Mouse (Mus musculus) right cerebral cortex, postnatal 10 days (tissue): ENCODE measurements around the gene Selenbp2.
"Not testable (repeated sequence)": the region's sequence is repeated elsewhere in the genome, so short reads cannot be mapped to it uniquely, and the experiment has no call there.

Experiments
- DNase-seq, 2 experiments: peaks; one replicate each; pipeline ENCODE4 v3.0.0; 2021; ENCODE audit warnings: low spot score in 2 of 2

Selenbp2 gene

GRCm38 (mm10) chr3:94693329-94693825, at the start of gene Selenbp2:
Gene Selenbp2 (plus strand): TSS chr3:94693556.
- no peak for DNase-seq

DNA sequence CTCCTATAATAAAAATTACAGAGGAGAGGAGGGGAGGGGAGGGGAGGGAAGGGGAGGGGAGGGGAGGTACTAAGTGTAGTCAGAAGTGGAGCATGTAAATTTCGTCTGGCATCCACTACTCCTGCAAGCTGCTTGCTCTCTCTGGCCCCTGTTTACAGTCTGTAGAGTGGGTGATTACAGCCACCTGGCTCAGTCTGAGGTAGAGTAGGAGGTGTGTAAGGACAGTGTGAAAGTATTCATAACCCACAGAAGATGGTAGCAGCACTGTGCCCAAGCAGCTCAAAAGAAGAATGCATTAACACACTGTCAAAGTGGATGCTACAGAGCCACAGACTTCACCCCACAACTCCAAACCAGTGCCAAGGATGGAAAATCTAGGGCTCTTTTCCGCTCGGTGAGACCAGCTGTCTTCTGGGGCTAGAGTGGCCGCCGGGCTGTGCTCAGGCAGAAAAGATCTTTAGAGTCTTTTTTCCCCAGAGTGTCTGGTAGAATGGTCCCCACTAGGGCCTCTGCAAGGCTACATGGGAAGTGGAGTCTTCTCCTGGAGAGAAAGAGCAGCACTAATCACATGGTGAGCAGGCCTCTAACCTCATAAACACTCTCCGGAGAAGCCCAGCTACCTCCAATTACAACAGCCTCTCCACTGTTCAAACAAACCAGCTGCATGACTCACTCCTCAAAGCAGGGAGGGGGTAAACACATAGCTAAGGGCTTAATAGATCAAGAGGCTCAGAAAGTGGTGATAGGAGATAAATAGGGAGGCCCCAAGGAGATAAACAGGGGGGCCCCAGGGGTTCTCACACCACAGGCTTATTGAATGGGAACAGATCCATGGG, 44.4 kb upstream of the Selenbp2 start:
- no peak for DNase-seq

DNA sequence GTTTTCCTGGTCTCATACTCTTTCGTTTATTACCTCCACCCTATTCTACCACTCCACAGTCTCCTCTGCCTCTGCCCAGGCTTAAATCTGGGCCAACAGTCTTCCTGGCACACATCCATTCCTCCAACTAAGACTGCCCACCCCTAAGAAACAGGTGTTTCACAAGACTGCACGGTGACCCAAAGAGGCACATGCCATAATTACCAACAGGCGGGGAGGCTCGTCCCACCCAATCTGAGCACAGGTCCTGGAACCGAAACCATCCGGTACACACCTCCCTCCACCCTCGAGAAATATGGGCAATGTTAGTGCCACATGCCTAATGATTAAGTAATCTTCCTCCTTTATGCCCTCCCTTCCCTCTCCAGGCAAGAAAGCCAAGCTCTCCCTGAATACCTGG, 42.9 kb upstream of the Selenbp2 start:
- no peak for DNase-seq

- DNase-seq, result not testable (repeated sequence)
Measured at GRCm38 (mm10) chr3:94653967-94654366, 39.4 kb upstream of the Selenbp2 start.

DNA sequence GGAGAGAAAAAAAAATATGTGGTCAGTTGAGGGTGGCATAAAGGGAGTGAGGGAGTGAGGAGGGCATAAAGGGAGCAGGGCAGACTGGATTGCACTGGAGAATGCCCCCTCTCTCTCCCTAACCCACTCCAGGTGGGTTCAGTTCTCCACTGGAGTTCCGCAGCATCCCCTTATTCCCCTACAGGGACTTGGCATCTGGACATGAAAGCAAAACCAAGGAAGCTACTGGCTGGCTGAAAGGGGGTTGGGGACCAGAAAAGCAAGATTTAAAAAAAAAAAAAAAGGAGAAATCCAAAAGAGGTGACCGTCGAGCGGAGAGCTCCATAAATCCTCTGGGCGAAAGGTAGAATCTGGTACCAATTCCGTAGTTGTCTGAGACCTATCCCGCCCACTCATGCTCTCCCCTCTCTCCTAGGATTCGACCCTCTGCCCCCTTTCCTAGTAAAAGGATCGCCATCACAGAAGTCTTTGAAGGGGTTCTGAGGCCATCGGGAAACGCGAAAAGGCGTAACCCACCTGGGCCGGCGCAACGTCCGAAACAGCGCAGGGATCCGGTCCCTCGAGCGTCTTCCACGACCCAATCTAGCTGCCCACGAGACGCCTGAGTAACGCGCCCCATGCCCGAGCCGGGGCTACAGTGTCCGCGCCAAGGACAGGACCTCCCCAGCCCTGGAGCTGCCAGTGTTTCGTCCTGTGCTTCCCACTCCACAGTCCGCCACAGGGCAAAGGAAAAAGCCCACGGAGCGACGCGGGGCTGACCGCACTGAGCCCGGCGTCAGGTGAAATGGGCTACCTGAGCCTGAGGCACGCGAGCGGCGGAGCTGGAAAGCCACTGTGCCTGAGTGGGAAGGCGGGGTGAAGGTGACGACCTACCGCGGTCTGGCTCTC, 35.3 kb upstream of the Selenbp2 start:
- not testable (repeated sequence) for DNase-seq

GRCm38 (mm10) chr3:94658740-94659095, 34.6 kb upstream of the Selenbp2 start, which contains the start of gene Tuft1:
Gene Tuft1 (minus strand): TSS chr3:94658872.
- DNase-seq, result peak; percentile 56 to 66

GRCm38 (mm10) chr3:94659142-94659748, 34.1 kb upstream of the Selenbp2 start:
- DNase-seq, result not testable (repeated sequence)

DNA sequence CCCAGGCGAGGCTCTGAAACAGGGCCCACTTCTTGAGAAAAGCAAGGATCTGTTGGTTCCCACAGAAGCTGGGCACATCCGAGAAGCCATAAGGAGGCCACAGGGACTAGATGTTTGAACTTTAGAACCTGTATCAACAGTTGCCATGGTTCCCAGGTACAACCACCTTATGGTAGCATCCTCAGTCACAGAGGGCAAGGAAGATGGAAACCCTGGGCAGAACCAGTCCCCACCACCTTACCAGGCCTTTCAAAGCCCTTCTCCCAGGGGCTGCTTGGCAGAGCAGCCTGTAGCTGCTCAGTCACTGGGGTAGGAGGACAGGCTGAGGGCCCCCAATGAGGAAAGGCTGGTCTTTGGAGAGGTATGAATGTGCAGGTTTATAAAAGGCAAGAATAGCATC, 32.5 kb upstream of the Selenbp2 start:
- DNase-seq, result not testable (repeated sequence)

- DNase-seq, result not testable (repeated sequence)
Measured at GRCm38 (mm10) chr3:94665060-94665802, 28.1 kb upstream of the Selenbp2 start.

DNA sequence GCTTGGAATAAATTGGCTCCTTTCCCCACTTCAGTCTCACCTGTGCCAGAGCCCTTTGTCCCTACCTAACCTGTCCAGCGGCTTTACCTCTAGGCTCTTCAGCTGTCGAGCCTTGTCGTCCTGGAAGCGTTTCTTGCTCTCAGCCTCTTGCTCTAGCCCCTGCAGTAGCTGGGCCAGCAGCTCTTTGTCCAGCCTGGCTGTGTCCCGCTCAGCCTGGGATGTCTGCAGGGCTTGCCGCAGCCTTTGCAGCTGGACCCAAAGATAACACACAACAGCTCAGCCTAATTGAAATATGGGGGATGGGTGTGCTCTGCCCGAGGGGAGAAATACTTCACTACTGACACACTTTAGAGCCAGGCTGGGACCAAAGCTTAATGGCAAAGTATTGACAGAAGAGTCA, 27.5 kb upstream of the Selenbp2 start:
- not testable (repeated sequence) for DNase-seq

DNA sequence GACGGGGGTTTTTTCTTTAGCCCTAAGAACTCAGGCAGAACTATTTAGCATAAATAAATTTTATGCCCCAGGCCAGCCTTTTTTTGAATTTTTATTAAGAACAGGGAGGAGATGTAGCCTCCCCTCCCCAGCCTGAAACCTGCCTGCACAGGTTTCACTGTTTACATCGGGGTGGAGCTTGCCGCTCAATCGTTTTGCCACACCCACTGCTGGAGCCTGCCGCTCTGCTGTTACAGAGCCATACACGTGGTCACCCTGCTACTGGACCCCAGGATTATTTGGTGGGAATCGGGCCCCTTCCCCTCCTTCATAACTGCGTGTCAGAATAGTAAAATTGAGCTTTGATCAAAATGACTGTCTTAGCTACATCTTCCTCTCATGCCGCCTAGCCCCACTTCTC, 18.3 kb upstream of the Selenbp2 start:
- not testable (repeated sequence) for DNase-seq

- no peak for DNase-seq
Measured at GRCm38 (mm10) chr3:94679351-94679841, 14.0 kb upstream of the Selenbp2 start.

DNA sequence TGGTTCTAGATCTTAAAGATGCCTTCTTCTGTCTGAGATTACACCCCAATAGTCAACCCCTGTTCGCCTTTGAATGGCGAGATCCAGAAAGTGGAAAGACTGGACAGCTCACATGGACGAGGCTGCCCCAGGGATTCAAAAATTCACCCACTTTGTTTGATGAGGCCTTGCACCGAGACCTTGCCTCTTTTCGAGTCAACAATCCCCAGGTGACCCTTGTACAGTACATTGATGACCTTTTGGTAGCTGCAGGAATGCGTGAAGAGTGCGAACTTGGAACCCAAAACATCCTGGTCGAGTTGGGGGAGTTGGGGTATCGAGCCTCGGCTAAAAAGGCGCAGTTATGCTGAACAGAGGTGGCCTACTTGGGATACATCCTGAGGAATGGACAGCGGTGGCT, 13.3 kb upstream of the Selenbp2 start:
- DNase-seq, result not testable (repeated sequence)

DNA sequence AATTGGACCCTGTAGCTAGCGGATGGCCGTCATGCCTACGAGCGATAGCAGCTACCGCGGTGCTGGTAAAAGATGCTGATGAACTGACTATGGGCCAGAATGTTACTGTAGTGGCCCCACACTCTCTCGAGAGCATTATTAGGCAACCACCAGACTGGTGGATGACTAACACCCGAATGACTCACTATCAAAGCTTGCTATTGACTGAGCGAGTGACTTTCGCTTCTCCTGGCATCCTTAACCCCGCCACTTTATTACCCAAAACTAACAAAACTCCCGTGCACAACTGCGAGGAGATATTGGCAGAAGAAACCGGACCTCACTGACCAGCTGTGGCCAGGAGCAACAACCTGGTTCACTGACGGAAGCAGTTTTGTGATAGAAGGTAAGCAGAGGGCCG, 12.6 kb upstream of the Selenbp2 start:
- DNase-seq, result no peak

GRCm38 (mm10) chr3:94683646-94684045, 9.7 kb upstream of the Selenbp2 start:
- DNase-seq, result no peak

DNA sequence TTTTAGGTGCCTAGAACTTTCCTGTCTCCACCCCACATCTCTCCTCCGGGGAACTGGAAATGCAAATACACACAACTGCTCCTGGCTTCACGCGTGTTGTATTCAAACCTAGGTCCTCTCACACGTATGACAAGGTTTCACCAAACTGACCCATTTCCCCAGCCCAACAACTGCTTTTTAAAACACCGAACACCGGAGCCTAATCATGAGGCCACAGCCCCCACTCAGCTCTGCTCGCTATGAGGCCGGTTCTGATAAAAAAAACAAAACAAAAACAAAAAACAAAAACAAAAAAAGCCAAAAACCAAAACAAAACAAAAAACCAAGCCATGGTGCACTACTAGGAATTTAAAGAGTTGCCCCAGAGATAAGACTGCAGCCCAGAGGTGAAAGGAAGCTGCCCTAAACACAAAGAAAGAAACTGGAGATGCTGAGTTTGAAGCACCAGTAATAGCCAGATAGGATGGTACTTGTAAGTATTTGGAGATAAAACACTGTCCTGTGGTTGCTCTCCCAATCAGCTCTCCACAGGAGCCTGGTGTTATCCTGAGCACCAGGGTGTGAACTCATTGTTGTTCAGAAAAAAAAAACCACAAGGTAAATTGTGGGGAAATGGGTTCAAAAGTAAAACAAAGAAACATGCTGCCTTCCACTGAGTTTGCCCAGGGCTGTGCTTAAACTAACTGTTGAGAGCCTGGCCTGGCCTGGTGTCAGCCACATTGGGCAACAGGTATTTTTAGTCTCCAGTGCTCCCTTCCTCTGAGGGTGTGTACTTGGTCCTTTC, 7.2 kb upstream of the Selenbp2 start:
- not testable (repeated sequence) for DNase-seq

DNA sequence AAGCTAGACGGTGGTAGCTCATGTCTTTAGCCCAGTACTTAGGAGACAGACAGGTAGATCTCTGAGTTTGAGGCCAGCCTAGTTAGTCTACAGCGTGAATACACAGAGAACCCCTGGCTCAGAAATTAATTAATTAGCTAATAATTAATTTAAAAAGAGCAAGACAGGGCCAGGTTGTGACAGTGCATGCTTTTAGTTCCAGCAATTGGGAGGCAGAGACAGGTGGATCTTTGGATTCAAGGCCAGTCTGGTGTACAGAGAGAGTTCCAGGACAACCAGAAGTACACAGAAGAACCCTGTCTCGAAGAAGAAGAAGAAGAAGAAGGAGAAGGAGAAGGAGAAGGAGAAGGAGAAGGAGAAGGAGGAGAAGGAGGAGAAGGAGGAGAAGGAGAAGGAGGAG, 4.7 kb upstream of the Selenbp2 start:
- not testable (repeated sequence) for DNase-seq

- not testable (repeated sequence) for DNase-seq
Measured at GRCm38 (mm10) chr3:94689195-94689594, 4.2 kb upstream of the Selenbp2 start.

DNA sequence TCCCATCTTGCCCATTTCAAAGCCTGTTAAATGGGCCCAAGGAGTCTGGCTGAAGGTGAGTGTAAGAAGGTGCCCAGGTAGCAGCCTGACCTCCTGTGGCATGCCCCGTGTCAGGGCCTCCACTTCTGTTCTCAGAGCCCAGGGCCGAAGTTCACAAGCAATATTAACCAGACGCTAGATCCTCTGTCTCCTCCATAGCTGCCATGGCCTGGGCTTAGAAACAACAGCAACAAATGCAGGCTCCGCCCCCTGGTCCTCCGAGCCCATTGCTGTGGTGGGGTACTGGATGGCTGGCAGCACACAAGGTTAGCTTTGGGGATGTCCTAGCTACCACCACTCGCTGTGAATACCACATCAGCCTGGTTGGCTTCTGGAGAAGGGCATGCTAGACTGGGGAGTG, 3.2 kb upstream of the Selenbp2 start:
- DNase-seq, result not testable (repeated sequence)

GRCm38 (mm10) chr3:94690616-94691247, 2.6 kb upstream of the Selenbp2 start:
- no peak for DNase-seq
